Mouse (Mus musculus) thymus, adult 2 months (tissue): Measurements from ENCODE around the gene Gm9747.

Experiments used
- CTCF ChIP-seq: fragments of 200-500 bp; IDR thresholded peaks from 2 replicates; pipeline ENCODE4 v1.5.1; 2012; ENCODE audit warnings: mild to moderate bottlenecking, control low read depth, low read length, moderate library complexity, borderline replicate concordance; ENCODE audit not compliant: control insufficient read depth, poor library complexity, insufficient read depth; ENCODE audit errors: extremely low read depth
- POLR2A ChIP-seq: fragments of 200-500 bp; IDR thresholded peaks from 2 replicates; pipeline ENCODE4 v1.6.1; 2012; ENCODE audit warnings: mild to moderate bottlenecking, low read length, control low read depth, moderate library complexity; ENCODE audit not compliant: control insufficient read depth, poor library complexity, insufficient read depth; ENCODE audit errors: extremely low read depth

DNA sequence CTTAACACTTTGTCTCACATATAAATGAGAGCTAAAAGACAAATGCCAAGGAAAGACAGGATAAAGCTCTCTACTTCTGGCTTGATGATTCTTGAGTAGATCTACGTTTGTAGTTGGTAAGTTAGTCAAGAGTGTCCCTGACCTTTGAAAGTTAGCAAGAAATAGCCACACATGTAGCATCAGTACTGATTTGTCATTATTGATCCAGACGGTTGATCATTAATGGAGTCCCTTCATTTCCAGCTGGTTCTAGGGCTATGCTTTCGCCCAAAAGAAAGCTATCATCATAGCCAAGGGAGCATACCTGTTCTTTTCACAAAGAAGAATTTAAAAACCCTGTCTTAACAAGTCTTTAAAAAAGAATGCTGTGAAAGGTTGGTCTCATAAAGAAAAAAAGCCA is 1.7 kb downstream of the Gm9747 start:
- TF ChIP-seq CTCF (no peak), POLR2A (no peak)
